Mouse (Mus musculus) erythroblast, adult 5-6 weeks (primary cell): Measurements from ENCODE around the gene Nlgn1. TPM values are rescaled to one million over a fixed set of nuclear protein-coding genes. Genes with fewer than 3 reads are reported as not detected.

Experiments
- ATAC-seq: replicated peaks from 2 replicates; pipeline ENCODE4 v1.8.0; 2016; ENCODE audit warnings: moderate number of reproducible peaks, mild to moderate bottlenecking, moderate TSS enrichment, inconsistent platforms; ENCODE audit not compliant: poor library complexity, low FRiP score, severe bottlenecking
- total RNA-seq, 2 experiments: library from RNA; stranded (forward) in 1 of 2; stranded (reverse) in 1 of 2; fragments of 150-400 nt in 1 of 2; fragments of 200-764, 138-1000 nt in 1 of 2; gene quantifications; 2 replicates each; pipeline versions ENCODE4 v1.2.3 to v1.2.4; 2015 to 2017; ENCODE audit warnings: low replicate concordance in 2 of 2

The Nlgn1 gene
- total RNA-seq, 2 experiments from 2014 or later: not detected

DNA sequence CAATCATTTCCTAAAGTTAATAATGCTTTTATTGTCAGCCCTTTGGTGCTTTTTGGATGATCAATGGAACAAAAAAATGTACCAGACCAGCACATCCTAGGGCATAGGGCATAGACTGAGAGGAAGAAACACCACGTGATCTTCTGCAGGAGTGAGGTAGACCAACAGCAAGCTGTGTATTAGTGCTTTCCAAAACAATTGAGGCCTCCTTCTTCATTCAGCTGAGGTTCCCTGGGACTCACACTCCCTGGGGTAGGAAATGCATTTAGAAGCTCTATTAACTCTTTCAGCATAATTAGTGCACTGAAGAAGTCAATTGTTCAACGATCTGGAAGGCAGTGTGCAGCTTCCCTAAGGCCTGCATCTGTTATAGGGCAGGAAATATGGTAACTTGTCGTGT is 226.7 kb downstream of the Nlgn1 start:
- no peak for ATAC-seq

DNA sequence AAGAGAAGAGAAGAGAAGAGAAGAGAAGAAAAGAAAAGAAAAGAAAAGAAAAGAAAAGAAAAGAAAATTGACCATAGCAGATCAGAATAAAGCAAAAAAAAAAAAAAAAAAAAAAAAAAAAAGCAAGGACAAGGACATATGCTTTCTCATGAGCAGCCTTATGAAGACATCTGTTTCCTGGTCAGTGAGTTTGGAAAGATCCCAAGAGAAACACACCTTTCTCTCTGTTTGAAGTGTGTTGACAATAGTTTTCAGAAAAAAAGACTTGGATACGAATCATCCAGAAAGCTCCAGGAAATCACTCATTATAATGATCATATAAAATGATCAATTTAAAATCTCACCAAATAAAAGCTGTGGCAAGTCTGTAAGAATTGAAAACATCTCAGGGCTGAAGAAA is 230.0 kb downstream of the Nlgn1 start:
- ATAC-seq: no peak

DNA sequence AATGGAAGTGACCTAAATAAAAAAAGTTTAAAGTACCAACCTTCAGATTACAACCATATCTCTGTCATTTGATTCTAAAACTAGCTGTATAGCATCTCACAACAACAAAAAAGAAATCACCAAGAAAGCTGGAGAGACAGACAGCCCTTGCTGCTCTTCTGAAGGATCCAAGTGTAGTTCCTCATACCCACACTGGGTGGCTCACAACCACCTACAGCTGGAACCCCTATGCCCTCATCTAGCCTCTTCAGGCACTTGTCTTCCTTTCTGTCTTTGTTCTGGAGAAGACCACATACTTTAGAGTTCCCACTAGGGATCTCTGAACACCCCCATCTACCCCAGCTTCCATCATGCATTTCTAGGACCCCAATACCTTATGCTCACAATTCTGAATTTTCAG is 236.7 kb downstream of the Nlgn1 start:
- no peak for ATAC-seq

DNA sequence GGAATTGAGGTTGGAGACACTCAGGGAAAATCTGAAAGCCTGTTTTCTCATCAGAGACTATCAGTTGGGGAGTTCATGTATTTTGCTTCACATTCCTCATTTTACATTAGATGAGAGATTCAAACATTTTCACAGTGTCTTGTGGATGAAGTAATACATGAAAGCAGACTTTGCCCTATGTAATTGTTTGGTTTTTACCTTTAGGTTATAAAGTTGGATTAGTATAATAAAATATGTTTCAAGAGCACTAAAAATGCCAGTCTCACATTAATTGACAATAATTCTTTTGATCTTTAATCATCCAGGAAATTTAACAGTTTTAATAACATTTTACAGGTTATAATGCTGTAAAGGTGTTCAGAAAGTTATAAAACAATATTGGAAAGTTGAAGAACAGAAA is 262.9 kb downstream of the Nlgn1 start:
- ATAC-seq: no peak

DNA sequence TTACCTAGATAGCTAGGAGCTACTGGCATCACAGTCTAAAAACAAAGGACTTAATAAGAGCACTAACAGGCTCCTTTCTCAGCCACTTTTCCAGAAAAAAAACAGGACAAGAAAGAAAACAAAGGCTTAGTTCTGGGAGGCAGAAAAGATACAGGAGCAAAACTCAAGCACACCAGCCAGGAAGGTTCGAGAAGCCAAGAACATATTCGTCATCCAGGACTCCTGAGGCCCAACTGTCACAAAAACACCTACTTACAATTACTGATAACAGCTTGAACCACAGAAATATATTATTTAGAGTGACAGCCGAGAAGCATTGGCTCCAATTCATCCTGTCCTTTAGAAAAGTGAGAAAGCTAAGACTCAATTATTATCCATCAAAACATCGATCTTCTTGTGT is 281.5 kb downstream of the Nlgn1 start:
- no peak for ATAC-seq

DNA sequence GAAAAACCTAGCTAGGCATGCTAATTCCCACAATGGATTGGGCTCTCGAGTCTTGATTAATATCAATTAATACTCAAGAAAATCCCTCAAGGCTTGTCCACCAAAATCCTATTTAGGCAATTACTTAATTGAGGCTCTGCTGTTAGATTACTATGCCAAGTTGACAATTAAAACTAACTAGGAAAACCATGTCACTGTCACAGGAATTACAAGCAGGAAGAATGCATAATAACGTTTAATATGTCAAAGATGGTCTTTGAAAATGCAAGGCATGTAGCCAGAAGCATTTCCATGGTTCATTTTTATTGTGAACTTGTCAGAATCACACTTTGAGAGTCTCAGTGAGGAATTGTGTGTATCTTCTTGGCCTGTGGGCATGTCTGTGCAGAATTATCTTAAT is 289.3 kb downstream of the Nlgn1 start:
- no peak for ATAC-seq

DNA sequence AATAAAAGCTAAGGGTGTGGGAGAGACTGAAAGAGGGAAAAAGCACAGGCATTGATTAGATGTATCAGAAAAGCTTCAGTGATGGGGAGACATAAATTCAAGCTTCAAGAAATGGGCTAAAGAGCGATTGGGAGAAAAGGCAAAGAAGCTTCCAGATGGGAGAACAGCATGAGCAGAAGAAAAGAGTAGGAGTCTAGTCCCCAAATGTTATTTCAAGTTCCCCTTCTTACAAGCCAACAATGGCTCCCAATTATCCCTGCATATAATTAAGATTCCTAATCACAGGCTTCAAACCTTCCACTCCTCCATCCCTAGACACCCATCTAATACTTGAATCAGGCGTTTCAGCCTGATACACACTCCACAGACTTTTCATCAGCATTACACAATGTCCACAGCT is 292.6 kb downstream of the Nlgn1 start:
- no peak for ATAC-seq

DNA sequence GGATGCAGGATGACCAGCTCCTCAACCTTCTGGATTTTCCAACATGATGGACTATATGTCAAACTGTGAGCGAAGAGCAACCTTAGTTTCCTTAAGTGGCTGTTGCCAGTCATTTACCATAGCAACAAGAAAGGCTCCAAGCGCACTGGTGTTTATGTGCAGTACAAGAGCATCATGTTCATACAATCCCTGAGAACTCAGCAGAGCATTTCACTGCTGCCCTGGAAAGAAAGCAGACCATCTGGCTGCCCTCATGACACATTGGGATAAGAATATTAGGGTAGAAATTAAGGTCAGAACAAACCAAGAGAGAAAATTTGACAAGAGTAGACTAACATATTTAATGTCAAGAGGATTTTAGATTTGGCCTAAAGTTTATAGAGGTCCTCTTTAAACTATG is 306.2 kb downstream of the Nlgn1 start:
- no peak for ATAC-seq

DNA sequence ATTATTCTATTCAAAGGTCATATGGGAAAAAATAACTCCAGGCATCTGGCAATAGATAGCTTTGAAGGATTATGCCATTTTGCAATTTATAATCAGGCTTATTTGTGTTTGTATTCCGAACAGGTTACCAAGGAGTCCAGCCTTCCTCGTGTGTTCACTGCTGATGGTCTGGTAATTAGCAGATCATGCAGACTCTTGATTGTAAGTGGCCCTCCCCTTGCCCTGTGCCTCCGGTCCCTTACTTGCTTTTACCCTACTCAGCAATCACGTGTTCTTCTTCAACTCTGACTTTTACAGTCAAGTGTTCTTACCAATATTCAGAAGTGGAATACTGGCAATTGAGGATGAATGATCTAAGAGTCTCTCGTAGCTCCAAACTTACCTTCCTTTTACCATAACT is 309.0 kb downstream of the Nlgn1 start:
- no peak for ATAC-seq

DNA sequence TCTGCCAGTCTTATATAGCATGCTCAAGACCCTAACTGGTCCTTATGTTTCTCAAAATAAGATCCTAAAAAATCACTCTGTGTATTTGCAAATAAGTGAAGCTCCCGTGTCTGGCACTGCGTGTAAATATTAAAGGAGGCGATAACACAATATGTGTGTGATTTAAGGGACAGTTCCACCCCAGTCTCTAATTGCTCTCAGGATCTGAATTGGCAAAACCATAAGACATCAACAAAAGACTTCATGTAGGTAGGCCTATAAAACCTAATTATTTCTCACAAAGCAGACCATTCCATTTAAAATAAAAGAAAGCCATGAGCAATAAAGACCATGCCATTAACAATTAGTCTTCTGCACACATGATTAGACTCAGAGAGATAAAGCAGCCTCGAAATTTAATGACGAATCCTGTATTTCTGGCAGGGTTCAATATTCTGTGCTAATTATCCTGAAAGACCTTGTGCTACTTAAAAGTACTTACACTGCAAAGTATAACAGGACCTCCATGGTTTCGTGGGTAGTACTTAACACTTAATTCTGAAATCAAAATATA is 310.6 kb downstream of the Nlgn1 start:
- no peak for ATAC-seq

DNA sequence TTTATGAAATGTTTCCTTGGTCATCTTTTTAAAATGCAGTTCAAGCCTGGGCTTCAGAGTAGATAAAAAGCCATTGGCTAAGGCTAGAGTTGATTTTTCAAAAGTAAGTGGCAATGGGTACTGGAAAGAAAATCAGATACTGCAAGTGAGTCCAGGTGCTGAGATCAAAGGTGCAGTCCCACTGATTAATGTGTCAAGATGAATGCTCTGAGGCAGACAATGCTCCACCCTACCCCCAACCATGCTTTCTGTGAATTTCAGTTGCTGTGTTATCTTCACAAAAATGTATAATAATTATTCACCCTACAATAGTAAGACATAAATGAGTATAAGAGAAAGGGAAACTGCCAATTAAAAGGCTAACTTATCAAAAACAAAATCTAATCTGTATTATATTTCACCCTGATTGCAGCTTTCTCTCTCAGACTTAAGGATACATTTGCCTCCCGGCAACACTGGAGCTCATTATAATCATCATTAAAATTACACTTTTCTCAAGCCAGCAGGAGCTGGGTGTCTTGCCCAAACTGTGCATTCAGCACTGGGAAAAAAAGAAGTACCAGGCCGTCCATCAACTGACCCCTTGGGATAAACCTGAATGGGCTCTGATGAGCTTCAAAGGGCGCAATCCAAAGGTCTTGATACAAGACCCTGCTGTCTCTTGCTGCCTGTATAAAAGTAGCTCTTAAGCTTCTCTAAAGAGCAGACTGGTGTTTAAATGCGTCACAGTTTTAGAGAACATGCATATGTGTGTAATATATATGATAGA is 320.8 kb downstream of the Nlgn1 start:
- ATAC-seq: no peak

DNA sequence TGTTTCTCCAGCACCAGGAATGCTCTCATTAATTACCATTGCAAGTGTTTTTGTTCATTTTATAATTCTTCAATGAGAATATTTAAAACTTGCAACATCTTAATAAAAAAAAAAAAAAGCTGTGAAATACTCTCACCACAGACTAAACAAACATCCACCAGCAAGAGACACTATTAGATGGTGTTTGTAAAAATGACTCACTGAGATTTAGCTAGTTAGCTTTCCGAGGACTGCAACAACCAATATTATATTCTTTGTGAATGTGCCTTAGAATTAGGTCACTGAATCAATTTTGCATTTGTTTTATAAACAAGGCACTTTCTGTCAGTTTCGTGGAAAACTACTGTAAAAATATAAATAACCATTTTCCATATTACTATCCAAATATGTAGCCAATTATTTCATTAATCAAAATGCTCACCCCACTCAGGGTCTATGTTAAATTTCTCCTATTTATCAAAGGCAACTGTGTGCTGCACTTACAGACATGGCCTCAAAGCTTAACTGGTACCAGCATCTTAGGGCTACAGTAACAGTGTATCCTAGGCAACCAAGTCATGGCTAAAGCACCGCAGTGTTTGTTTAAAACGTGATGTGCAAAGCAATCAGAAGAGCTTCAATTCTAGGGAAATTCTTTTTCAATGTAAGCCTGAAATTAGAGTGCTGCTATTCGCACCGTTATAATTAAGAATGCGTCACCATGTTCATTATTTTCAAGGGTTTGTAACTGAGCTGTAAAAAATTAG is 329.2 kb downstream of the Nlgn1 start:
- no peak for ATAC-seq

DNA sequence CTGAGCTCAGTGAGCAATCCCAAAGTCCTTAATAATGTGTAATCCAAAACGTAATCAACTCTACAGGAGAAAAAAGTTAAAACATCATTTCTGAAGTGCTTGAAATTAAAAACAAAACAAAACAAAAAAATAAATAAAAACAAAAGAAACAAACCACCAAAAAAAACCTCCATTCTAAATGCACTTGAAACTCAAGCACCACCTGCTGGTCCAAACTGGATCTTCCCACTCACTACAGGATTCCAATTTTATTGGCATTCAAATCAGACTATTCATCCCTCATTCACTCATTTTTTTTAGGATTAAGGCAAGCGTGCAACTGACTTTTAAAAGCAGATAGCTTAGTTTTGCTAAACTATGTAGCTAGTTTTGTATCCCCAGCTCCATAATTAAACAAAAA is 329.9 kb downstream of the Nlgn1 start:
- ATAC-seq: no peak

DNA sequence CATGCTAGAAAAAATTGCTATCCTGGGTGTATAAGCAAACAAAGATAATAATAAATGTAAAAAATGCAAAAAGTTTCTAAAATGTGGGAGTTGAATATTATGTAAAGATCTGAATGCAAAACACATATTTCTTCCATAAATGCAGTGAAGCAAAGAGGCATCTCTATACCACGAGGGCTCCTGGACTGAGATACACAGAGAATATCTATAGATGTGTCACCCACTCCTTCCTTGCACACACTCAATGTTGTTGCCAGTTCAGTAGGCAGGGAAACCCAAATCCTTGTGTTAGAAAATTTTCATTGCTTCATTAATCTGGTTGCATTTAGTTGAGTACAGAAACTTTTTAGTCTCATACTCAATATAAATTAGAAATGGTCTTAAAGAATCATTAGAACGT is 364.7 kb downstream of the Nlgn1 start:
- ATAC-seq: no peak

DNA sequence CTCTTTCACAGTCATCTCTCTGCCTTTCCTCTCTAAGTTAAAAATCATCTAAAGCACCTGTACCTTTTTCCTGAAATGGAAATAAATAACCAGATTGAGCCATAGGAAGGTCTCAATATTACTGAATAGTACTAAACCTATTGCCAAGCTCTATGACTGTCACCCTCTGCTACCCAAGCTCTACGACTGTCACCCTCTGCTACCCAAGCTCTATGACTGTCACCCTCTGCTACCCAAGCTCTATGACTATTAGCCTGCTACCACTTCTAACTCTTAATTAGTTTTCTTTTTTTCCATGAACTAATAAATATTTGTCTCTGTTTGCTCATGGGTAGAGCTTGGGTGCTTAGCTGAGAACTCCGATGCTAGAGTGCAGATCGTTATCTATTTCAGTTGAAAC is 368.0 kb downstream of the Nlgn1 start:
- no peak for ATAC-seq

DNA sequence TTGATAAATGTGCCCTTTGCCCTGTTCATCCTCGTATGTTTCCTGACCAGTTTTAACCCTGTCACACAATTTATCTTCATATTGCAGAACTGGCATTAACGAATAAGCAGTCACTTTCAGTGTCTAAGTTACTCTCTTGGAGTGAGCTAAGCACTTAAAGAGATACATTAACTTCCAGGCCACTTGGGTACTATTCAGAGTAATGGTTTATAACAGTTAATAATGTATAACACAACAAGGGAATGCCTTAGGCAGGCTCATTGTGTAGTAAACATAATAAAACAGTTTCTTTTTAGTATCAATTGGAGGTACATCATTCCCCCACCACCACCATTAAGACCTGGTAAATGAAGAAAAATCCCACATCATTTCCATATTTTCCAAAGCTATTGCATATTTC is 368.7 kb downstream of the Nlgn1 start:
- no peak for ATAC-seq

DNA sequence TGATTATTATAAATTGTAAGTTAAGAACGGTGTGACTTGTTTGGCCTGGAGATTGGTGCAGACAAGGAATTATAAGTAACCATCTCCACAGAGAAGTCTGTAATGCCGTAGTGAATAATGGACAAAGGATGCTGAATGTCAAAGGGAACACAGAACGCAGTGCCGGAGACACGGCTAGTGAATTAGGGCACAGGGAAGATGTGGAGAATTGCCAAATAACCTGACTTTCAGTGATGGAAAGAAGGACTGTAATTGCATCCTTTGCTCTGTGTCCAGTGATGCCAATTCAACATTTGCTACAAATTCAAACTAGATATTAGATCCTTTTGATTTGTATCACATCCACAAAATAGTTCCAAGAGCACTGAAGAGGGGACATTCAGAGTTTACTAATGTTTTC is 415.7 kb downstream of the Nlgn1 start:
- no peak for ATAC-seq

DNA sequence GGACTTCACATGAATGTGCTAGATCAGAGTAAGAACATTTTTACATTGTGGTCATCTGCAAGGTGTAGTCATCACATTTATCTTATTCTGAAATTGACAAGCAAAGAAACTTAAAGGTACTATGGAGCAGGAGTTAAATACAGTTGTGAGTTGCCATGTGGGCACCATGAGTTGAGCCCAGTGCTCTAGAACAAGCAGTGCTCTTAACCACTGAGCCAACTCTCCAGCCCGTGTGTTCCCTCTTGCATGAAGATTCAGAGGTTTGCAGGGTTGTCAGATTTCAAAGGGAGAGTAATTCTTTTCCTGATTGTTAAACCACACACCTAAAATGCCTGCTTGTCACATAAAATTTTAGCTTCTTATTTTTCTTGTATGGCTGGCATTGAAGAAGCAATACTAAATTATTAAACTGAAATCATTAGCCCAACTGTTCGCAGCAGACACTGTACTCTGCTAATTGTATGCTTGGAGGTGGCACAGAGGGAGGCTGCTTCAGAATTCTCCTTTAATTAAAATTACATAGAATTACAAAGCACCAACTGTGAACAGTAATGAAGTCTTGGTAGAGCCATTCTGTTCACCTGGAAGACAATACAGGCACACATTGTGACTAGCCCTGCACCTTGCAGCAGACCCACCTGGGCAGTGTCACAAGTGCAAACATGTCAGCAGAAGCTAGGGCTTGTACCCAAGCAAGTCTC is 417.7 kb downstream of the Nlgn1 start:
- no peak for ATAC-seq

DNA sequence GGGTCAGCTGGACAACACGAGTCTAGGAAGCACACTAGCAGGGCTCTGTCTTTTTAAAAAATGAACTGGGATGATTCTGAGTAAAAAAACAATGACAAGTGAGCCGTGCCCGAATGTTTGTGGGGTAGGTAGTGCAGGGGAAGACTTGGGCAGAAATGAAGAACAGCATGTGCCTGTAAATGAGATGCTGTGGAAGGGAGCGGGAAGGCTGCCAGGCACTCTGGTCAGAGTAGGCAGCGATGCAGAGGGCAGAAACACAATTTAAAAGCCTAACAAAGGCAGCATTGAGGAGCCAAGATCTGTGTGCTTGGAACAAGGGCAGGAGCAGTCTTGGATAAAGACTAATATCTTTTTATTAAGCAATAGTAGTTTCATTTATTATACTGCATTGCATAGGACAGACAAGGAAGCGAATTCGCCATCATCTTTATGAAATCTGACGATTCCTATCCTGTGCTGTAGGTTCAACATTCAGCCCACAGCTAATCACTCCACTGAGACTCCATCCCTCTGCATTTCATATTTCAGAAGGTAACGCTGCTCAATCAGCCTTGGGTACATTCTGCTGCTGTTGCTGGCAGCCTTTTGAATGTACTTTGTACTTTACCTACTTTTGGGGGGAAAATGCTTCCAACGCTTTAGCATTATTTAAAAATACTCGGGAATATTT is 429.0 kb downstream of the Nlgn1 start:
- ATAC-seq: no peak

DNA sequence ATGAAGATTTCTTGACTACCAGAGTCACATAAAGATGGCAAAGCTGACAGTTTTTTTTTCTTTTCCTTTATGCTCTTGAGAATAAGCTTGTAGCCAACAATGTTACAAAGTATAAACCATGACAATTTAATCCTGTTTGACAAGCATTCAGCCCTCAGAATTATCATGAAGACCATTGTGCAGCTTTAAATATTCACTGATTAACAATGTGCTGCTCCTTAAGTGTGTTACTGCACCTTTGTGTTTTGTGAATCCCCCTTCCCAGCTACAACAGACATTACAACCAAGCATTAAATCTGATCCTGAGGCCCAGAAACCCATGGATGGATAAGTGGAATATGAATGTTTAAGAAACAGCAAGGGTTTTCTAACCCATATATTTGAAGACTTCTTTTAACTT is 434.8 kb downstream of the Nlgn1 start:
- no peak for ATAC-seq
